Comparison of ENCODE assay signal across 22 mouse cellular contexts in genomic region chr7:12797971-12798370, GRCm38 (mm10).
"Had no signal": no experiment of that assay in that cellular context is flagged by ENCODE, and none has a peak within 500 bp of the region (broad histone marks: within the 10 kb centered on the region; RNA-seq: fewer than 3 reads in every experiment).

No protein-coding gene starts in this region.

- H3K9me3 ChIP-seq: lung, embryonic 15.5 days had no signal

- H3K4me2 ChIP-seq: lung, embryonic 15.5 days; midbrain, embryonic 11.5 days; midbrain, embryonic 13.5 days; neural tube, embryonic 13.5 days; neural tube, embryonic 15.5 days had no signal

- H3K9ac ChIP-seq: liver, postnatal 0 days; lung, embryonic 15.5 days; midbrain, embryonic 13.5 days; neural tube, embryonic 13.5 days; neural tube, embryonic 15.5 days had no signal

- ATAC-seq: liver, postnatal 0 days; lung, postnatal 0 days; midbrain, embryonic 13.5 days; midbrain, embryonic 16.5 days had no signal

- H3K4me3 ChIP-seq: lung, embryonic 15.5 days; megakaryocyte, embryonic 14.5 days; midbrain, embryonic 13.5 days; myocyte; neural tube, embryonic 13.5 days; neural tube, embryonic 15.5 days had no signal

- H3K27ac ChIP-seq: lung, embryonic 15.5 days; macrophage; midbrain, embryonic 13.5 days; neural tube, embryonic 13.5 days; neural tube, embryonic 15.5 days had no signal

- H3K27me3 ChIP-seq: lung, embryonic 15.5 days; megakaryocyte, embryonic 14.5 days; midbrain, embryonic 13.5 days; neural tube, embryonic 13.5 days; neural tube, embryonic 15.5 days had no signal

- DNase-seq: liver, postnatal 0 days; lung, adult 2 months; lung, postnatal 14 days; lung, postnatal 36 days; retina, postnatal 1 day; right cerebral cortex, adult 18-20 months; right cerebral cortex, postnatal 25 days; right cerebral cortex, postnatal 4 days; spleen, adult 18-20 months; thymus, adult 18-20 months; thymus, postnatal 14 days; thymus, postnatal 36 days had no signal

- H3K4me1 ChIP-seq: lung, embryonic 15.5 days had no signal
